Mouse (Mus musculus): ENCODE data around the gene Trim33.
A peak's percentile ranks its signal among the peaks of the same experiment; 100 is the strongest.

Trim33 gene

GRCm38 (mm10) chr3:103401342-103402098, 122.4 kb downstream of the Trim33 start:
- no peak for DNase-seq

- DNase-seq: no peak
Measured at GRCm38 (mm10) chr3:103402212-103402611, 123.1 kb downstream of the Trim33 start.

- DNase-seq: no peak
Measured at GRCm38 (mm10) chr3:103405135-103405534, 126.0 kb downstream of the Trim33 start.

- DNase-seq: peak; percentile 28
Measured at GRCm38 (mm10) chr3:103405871-103406765, 127.0 kb downstream of the Trim33 start.
